Mouse (Mus musculus): ENCODE measurements around the gene Cdkn2d. TPM values are rescaled to one million over a fixed set of nuclear protein-coding genes. Genes with fewer than 3 reads are reported as not detected.

The Cdkn2d gene
- polyA plus RNA-seq, 1 experiment from 2014 or later, result 94.6 TPM

GRCm38 (mm10) chr9:21251116-21251735, 40.0 kb downstream of the Cdkn2d start:
- no peak overlapping the region for H3K9ac ChIP-seq
- 70% methylated on average over 13 of the region's 13 CpGs for WGBS
- no peaks in the 10 kb centered on the region for H3K9me3 ChIP-seq
- peaks cover 10% of the 10 kb centered on the region for H3K4me1 ChIP-seq
- no peak overlapping the region for H3K4me3 ChIP-seq
- H3K27me3 ChIP-seq (replicated peaks), result peaks cover 49% of the 10 kb centered on the region
- H3K27ac ChIP-seq, result no peak overlapping the region
- ATAC-seq (ENCODE audit: low FRiP score, low read depth), result no peak
- no peaks in the 10 kb centered on the region for H3K36me3 ChIP-seq
- no peak overlapping the region for H3K4me2 ChIP-seq (replicated peaks)

DNA sequence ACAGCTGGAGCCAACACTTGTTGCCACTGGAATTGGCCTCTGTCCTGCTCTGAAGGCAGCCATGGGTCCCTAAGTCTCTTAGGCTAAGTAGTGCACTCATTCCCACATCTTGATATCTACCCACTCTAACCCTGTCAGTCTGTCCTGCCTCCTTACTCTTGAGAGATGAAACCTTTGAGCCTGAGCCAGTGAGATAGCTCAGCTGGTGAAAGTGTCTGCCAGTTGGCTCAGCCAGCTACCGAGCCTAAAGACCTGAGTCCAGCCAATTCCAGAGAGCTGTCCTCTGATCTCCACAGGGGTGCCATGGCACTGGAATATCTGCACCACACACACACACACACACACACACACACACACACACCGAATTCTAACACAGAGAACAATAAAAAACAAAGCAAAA, 40.7 kb downstream of the Cdkn2d start:
- Histone ChIP-seq H3K4me2 (replicated peaks) (no peak overlapping the region), H3K9ac (no peak overlapping the region), H3K27me3 (replicated peaks) (peaks cover 56% of the 10 kb centered on the region), H3K36me3 (no peaks in the 10 kb centered on the region), H3K4me1 (peaks cover 10% of the 10 kb centered on the region), H3K4me3 (no peak overlapping the region), H3K9me3 (no peaks in the 10 kb centered on the region), H3K27ac (no peak overlapping the region)
- ATAC-seq (ENCODE audit: low FRiP score, low read depth), result no peak
- 55% methylated on average over 2 of the region's 2 CpGs for WGBS

- H3K9ac ChIP-seq, result no peak overlapping the region
- no peak overlapping the region for H3K4me3 ChIP-seq
- H3K36me3 ChIP-seq, result no peaks in the 10 kb centered on the region
- WGBS, result 34% methylated on average over 17 of the region's 17 CpGs
- no peak for ATAC-seq (ENCODE audit: low FRiP score, low read depth)
- H3K9me3 ChIP-seq, result no peaks in the 10 kb centered on the region
- peaks cover 12% of the 10 kb centered on the region for H3K4me1 ChIP-seq
- peaks cover 62% of the 10 kb centered on the region for H3K27me3 ChIP-seq (replicated peaks)
- H3K4me2 ChIP-seq (replicated peaks), result 0 out of 2 replicates have a peak overlapping the region, but pooled peaks have one; percentile 2
- no peak overlapping the region for H3K27ac ChIP-seq
Observed at GRCm38 (mm10) chr9:21249629-21250508, 41.3 kb downstream of the Cdkn2d start.

DNA sequence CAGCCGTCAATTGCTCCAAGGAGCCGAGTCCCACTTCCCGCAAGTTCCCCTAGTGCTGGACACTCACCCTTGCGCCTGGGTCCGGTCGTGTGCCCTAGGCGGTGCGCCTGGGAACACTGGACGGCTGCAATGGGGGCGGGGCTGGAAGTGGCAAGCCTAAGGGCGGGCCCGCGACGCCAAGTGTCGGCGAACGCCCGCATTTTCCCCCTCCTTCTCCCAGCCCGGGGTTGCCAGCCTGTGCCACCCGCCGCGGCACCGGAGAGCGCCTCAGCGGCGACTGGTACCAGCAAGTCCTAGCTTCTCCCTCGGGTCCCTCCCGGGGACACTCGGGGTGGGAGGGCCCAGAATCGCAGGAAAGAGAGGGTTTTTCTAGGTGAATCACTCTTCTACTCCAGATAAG, 42.9 kb downstream of the Cdkn2d start, which contains the start of gene S1pr5:
Gene S1pr5, minus strand, starts transcription at position 118 of the 400 bp plus-strand sequence.
- WGBS, result under 1% methylated on average over 20 of the region's 30 CpGs
- H3K9ac ChIP-seq, result no peak within 1 kb of the TSS

DNA sequence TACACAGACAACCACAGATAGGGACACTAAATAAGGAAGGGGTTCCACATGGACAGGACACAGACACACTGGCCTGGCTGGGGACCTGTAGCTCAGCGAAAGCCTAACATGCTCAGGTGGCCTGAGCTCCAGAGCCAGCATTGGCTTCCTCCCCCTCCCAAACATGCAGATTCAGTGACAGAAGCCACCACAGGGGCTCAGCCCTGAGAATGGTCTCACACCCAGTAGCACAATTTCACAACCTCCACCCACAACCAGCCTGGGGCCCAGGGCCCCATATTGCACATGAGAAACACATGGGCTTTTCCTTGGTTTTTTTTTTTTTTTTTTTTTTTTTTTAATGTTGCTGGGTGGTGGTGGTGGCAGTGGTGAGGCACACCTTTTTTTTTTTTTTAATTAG, 44.9 kb downstream of the Cdkn2d start:
- no peak overlapping the region for H3K9ac ChIP-seq
- H3K9me3 ChIP-seq, result no peaks in the 10 kb centered on the region
- H3K27me3 ChIP-seq (replicated peaks), result peaks cover 93% of the 10 kb centered on the region
- no peak overlapping the region for H3K27ac ChIP-seq
- 63% methylated on average over 1 of the region's 1 CpGs for WGBS
- no peak for ATAC-seq (ENCODE audit: low FRiP score, low read depth)
- H3K4me2 ChIP-seq (replicated peaks), result no peak overlapping the region
- H3K36me3 ChIP-seq, result no peaks in the 10 kb centered on the region
- no peak overlapping the region for H3K4me3 ChIP-seq
- peaks cover 24% of the 10 kb centered on the region for H3K4me1 ChIP-seq

More for the DNA sequence above, 42.9 kb downstream of the Cdkn2d start, which contains the start of gene S1pr5:
- Histone ChIP-seq H3K27ac (no peak within 1 kb of the TSS), H3K4me3 (peak within 1 kb of the TSS; percentile 14; the same call in 1 of the 2 replicates), H3K4me2 (replicated peaks) (peak within 1 kb of the TSS; percentile 45), H3K27me3 (replicated peaks) (peaks cover 78% of the 10 kb centered on the region), H3K4me1 (peaks cover 24% of the 10 kb centered on the region), H3K9me3 (no peaks in the 10 kb centered on the region), H3K36me3 (no peaks in the 10 kb centered on the region)
- ATAC-seq (ENCODE audit: low FRiP score, low read depth), result no peak

- H3K4me3 ChIP-seq, result peak overlapping the region; percentile 42
- H3K27me3 ChIP-seq (replicated peaks), result peaks cover 81% of the 10 kb centered on the region
- H3K27ac ChIP-seq, result no peak overlapping the region
- peaks cover 24% of the 10 kb centered on the region for H3K4me1 ChIP-seq
- 2% methylated on average over 16 of the region's 16 CpGs for WGBS
- ATAC-seq (ENCODE audit: low FRiP score, low read depth), result peak; percentile 7; the same call in 1 of the 2 replicates
- H3K9ac ChIP-seq, result peak overlapping the region; percentile 57; the same call in 1 of the 2 replicates
- H3K9me3 ChIP-seq, result no peaks in the 10 kb centered on the region
- peak overlapping the region; percentile 80 for H3K4me2 ChIP-seq (replicated peaks)
- no peaks in the 10 kb centered on the region for H3K36me3 ChIP-seq
Observed at GRCm38 (mm10) chr9:21245113-21245487, 46.1 kb downstream of the Cdkn2d start.

GRCm38 (mm10) chr9:21244428-21245112, 46.6 kb downstream of the Cdkn2d start:
- Histone ChIP-seq H3K4me2 (replicated peaks) (peak overlapping the region; percentile 80), H3K4me1 (peaks cover 22% of the 10 kb centered on the region), H3K9me3 (no peaks in the 10 kb centered on the region), H3K27me3 (replicated peaks) (peaks cover 76% of the 10 kb centered on the region), H3K27ac (no peak overlapping the region), H3K9ac (peak overlapping the region; percentile 57), H3K4me3 (peak overlapping the region; percentile 42), H3K36me3 (no peaks in the 10 kb centered on the region)
- ATAC-seq (ENCODE audit: low FRiP score, low read depth), result peak; percentile 46
- WGBS, result under 1% methylated on average over 72 of the region's 72 CpGs

- 6% methylated on average over 42 of the region's 42 CpGs for WGBS
- no peak for ATAC-seq (ENCODE audit: low FRiP score, low read depth)
- H3K4me2 ChIP-seq (replicated peaks), result peak overlapping the region; percentile 80
Observed at GRCm38 (mm10) chr9:21243826-21244427, 47.3 kb downstream of the Cdkn2d start.

DNA sequence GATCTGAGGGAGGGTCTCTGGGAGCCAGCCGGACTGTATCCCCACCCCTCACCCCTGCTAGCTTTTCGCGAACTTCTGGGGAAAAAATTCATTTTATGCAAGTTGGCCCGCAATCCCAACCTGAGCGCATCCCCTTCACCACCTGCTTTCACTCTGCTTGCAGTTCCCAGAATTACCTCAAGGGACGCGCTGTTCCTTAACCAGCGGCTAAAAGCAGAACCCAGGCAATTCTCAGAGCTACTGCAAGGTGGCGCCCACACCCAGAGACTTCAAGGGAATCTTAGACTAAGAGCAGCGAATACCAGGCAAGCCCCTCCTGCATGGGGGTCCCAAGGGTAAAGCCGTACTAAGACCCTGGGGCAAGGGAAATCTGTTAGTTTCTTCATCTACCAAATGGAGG, 49.9 kb downstream of the Cdkn2d start:
- H3K27me3 ChIP-seq (replicated peaks), result peaks cover 46% of the 10 kb centered on the region
- no peak overlapping the region for H3K4me3 ChIP-seq
- no peak overlapping the region for H3K27ac ChIP-seq
- peaks cover 31% of the 10 kb centered on the region for H3K4me1 ChIP-seq
- no peak overlapping the region for H3K4me2 ChIP-seq (replicated peaks)
- ATAC-seq (ENCODE audit: low FRiP score, low read depth), result no peak
- no peaks in the 10 kb centered on the region for H3K36me3 ChIP-seq
- no peaks in the 10 kb centered on the region for H3K9me3 ChIP-seq
- H3K9ac ChIP-seq, result no peak overlapping the region
- WGBS, result 4% methylated on average over 11 of the region's 11 CpGs

More at GRCm38 (mm10) chr9:21243826-21244427, 47.3 kb downstream of the Cdkn2d start:
- peak overlapping the region; percentile 42 for H3K4me3 ChIP-seq
- H3K4me1 ChIP-seq, result peaks cover 24% of the 10 kb centered on the region
- H3K36me3 ChIP-seq, result no peaks in the 10 kb centered on the region
- H3K9me3 ChIP-seq, result no peaks in the 10 kb centered on the region
- peak overlapping the region; percentile 57; the same call in 1 of the 2 replicates for H3K9ac ChIP-seq
- no peak overlapping the region for H3K27ac ChIP-seq
- H3K27me3 ChIP-seq (replicated peaks), result peaks cover 69% of the 10 kb centered on the region

GRCm38 (mm10) chr9:21239465-21239848, 51.8 kb downstream of the Cdkn2d start:
- H3K4me1 ChIP-seq, result peaks cover 25% of the 10 kb centered on the region
- peaks cover 5% of the 10 kb centered on the region; the same call in 1 of the 2 replicates for H3K36me3 ChIP-seq
- H3K27ac ChIP-seq, result no peak overlapping the region
- peak overlapping the region; percentile 80 for H3K4me2 ChIP-seq (replicated peaks)
- peak overlapping the region; percentile 94 for H3K4me3 ChIP-seq
- H3K27me3 ChIP-seq (replicated peaks), result peaks cover 28% of the 10 kb centered on the region
- ATAC-seq (ENCODE audit: low FRiP score, low read depth), result no peak
- H3K9me3 ChIP-seq, result no peaks in the 10 kb centered on the region
- peak overlapping the region; percentile 97 for H3K9ac ChIP-seq
- WGBS, result 38% methylated on average over 4 of the region's 4 CpGs

- H3K4me2 ChIP-seq (replicated peaks), result peak within 1 kb of the TSS; percentile 80
- H3K27ac ChIP-seq, result peak within 1 kb of the TSS; percentile 79
- H3K27me3 ChIP-seq (replicated peaks), result peaks cover 22% of the 10 kb centered on the region
- ATAC-seq (ENCODE audit: low FRiP score, low read depth), result peak; percentile 86
- H3K9me3 ChIP-seq, result no peaks in the 10 kb centered on the region
- peak within 1 kb of the TSS; percentile 94 for H3K4me3 ChIP-seq
- peaks cover 19% of the 10 kb centered on the region for H3K4me1 ChIP-seq
- H3K9ac ChIP-seq, result peak within 1 kb of the TSS; percentile 97
- under 1% methylated on average over 87 of the region's 90 CpGs for WGBS
- H3K36me3 ChIP-seq, result peaks cover 10% of the 10 kb centered on the region
Observed at GRCm38 (mm10) chr9:21238733-21239464, 52.3 kb downstream of the Cdkn2d start, which contains the start of gene Keap1. TSS of gene Keap1 (minus strand) at chr9:21239361.
